Mouse (Mus musculus): ENCODE measurements at regions not wholly inside any gene's neighbourhood (a gene's known extent, or its start where the extent isn't known, plus 50 kb on each side); places are given as distances from the start of the nearest gene placed in this dataset.

GRCm38 (mm10) chr6:37730500-37731239 lies 139.9 kb upstream of the Trim24 start:
- TF ChIP-seq CTCF (IDR thresholded peaks at IDR 0.05; ENCODE audit: low read depth, low read length) (no peak), POLR2A (IDR thresholded peaks at IDR 0.05; ENCODE audit: borderline replicate concordance, low read depth, low read length) (no peak)
